Mouse (Mus musculus) stomach, embryonic 16.5 days (tissue): ENCODE measurements around the gene N4bp2l2. TPM values are rescaled to one million over a fixed set of nuclear protein-coding genes. Genes with fewer than 3 reads are reported as not detected.

Source experiments
- ATAC-seq: fragments of 200-750 bp; cut with Nextera tagmentation; 2 replicates; pipeline ENCODE4 v1.8.0; 2017; ENCODE audit warnings: moderate number of reproducible peaks, moderate TSS enrichment; ENCODE audit not compliant: insufficient read depth, low FRiP score
- H3K27ac ChIP-seq: fragments of 300-500 bp; sonication (generic); 2 replicates; pipeline ENCODE4 v1.5.1; 2014; ENCODE audit warnings: low read length
- H3K27me3 ChIP-seq: fragments of 300-500 bp; sonication (generic); 2 replicates; pipeline ENCODE4 v1.6.1; 2014; ENCODE audit warnings: low read length, control low read depth, mixed read lengths; ENCODE audit not compliant: control insufficient read depth, insufficient read depth
- H3K36me3 ChIP-seq: fragments of 300-500 bp; sonication (generic); 2 replicates; pipeline ENCODE4 v1.6.1; 2014; ENCODE audit warnings: low read length; ENCODE audit not compliant: control insufficient read depth, insufficient read depth
- H3K4me1 ChIP-seq: fragments of 300-500 bp; sonication (generic); 2 replicates; pipeline ENCODE4 v1.6.1; 2014; ENCODE audit warnings: low read length, control low read depth, mixed read lengths; ENCODE audit not compliant: control insufficient read depth, insufficient read depth
- H3K4me2 ChIP-seq: fragments of 300-500 bp; sonication (generic); 2 replicates; pipeline ENCODE4 v1.6.1; 2014; ENCODE audit warnings: low read depth, low read length, mixed read lengths
- H3K4me3 ChIP-seq: fragments of 300-500 bp; sonication (generic); replicated peaks from 2 replicates; pipeline ENCODE4 v1.5.1; 2014; ENCODE audit warnings: mild to moderate bottlenecking, low read length
- H3K9ac ChIP-seq: fragments of 300-500 bp; sonication (generic); 2 replicates; pipeline ENCODE4 v1.6.1; 2014; ENCODE audit warnings: low read length
- H3K9me3 ChIP-seq: fragments of 300-500 bp; sonication (generic); replicated peaks from 2 replicates; pipeline ENCODE4 v1.6.1; 2016; ENCODE audit warnings: low read length, control low read depth; ENCODE audit not compliant: control insufficient read depth
- WGBS: fragments of 180-500 bp; shearing (Covaris S2); extraction: QIAGEN DNeasy Blood & Tissue Kit; methylation state at CpG from one replicate; pipeline ENCODE4 v1.1.7; 2014; 5-methylcytosine and 5-hydroxymethylcytosine counted together
- polyA plus RNA-seq: library from polyadenylated mRNA; unstranded; fragments of >200 nt; fragmentation: Nextera tagmentation; extraction: Ambion mirVana; gene quantifications from 2 replicates; pipeline ENCODE4 v1.2.1, GENCODE M21; 2015

N4bp2l2 gene
- polyA plus RNA-seq, 1 experiment from 2014 or later = 37.6 TPM

DNA sequence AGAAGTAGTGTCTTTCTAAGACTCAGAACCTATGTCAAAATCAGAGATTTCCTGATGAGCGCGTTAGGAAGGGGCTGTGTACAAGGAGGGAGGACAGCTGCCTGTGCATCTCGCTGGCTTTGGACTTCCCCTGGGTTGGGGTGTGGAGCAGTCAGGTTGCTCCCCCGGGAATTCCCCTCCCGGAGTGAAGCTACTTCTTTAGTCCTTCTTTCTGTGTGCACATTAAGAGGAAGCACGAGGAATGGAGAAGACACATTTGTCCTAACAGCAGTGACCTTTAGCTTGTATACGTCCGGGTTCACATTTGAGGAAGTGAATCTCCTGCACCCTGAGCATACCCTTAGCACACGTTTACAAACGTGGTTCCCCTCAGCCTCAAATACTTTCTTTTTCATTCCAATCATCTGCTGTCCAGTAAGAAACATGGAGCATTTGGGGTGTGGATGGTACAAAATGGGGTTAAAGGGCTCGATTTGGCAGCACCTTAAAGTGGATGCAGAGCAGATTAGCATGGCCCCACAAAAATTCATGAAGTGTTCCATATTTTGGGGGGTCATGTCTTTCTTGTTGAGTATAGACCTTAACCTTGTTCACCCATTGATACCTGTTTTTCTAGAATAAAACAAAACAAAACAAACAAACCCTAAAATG is 70.5 kb downstream of the N4bp2l2 start:
- ATAC-seq = no peak
- Histone ChIP-seq H3K9me3 (no peaks in the 10 kb centered on the region), H3K4me2 (no peak overlapping the region), H3K27ac (no peak overlapping the region), H3K9ac (no peak overlapping the region), H3K27me3 (no peaks in the 10 kb centered on the region), H3K36me3 (no peaks in the 10 kb centered on the region), H3K4me3 (no peak overlapping the region), H3K4me1 (peaks cover 17% of the 10 kb centered on the region)
- 52% methylated on average over 11 of the region's 11 CpGs for WGBS

DNA sequence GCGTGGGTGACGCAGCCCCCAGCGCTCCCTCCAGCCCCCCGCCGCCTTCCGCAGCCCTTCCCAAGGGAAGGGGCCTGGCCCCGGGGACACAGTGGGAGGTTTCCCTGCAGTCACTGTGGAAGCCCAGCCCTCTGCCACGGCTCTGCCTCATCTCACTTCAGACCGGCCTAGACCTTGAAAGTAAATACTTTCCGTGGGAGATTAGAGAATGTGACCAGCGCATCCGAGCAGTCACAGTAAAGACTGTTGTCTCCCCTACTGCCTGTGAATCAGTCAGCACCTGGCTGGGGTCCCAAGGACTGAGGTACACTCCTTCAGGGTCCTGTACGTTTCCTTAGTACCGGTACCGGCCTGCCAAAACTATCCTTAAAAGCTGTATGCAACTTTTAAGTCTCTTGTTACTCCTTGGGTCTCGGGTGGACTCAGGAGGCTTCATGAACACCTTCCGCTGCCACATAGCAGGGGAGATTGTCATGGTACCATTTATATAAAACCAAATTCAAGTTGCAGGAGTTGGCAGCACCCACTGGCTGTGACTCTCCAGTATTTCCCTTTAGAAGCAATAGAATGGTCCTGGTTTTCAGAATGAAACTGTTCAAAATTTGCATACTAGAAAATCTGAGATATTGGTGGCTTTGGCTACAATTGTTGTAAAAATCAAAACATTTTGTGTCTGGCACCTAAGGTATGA is 71.2 kb downstream of the N4bp2l2 start:
- H3K36me3 ChIP-seq = no peaks in the 10 kb centered on the region
- 7% methylated on average over 17 of the region's 17 CpGs for WGBS
- peaks cover 11% of the 10 kb centered on the region for H3K4me1 ChIP-seq
- H3K9ac ChIP-seq = peak overlapping the region; percentile 83
- ATAC-seq = no peak
- no peaks in the 10 kb centered on the region for H3K27me3 ChIP-seq
- peak overlapping the region; percentile 87 for H3K4me3 ChIP-seq
- H3K9me3 ChIP-seq = no peaks in the 10 kb centered on the region
- H3K27ac ChIP-seq = no peak overlapping the region
- H3K4me2 ChIP-seq = peak overlapping the region; percentile 99

DNA sequence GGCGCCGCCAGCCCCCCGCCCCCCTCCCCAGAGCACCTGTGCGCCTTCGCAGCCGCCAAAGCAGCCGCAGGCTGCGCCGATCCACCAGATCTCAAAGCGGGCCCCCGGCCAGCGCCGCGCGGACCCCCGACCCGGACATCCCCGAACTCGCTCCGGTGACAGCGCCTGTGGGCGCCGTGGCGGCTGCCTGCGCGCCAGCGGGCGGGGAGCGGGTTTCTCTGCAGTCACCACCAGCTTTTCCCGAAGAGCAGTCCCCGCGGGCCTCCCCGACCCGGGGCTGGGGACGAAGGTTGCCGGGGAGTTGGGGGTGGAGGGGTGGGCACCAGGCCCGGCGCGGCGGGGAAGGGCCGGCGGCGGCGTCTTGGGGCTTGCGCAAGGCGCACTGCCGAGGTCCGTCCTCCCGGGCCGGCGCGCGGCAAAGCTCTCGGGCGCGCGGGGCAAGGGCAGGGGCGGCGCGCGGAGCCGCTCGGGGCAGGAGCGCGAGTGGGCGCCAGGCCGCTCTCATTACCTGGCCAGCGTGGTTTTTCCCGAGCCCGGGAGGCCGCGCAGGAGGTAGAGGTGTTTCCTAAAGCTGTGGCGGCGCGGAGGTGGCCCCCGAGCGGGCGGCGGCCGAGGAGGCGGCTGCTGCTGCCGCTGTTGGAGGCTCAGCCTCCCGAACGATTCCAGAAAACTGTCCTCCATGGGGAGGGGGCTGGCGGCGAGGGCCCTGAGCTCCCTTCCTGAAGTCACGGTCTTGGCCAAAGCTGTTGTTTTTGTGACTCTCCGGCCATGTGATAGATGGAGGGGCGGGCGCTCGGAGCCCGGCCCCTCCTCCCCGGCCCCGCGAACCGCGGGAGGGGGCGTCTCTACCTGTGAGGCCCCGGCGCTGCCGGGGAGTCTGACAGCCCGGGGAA is 72.0 kb downstream of the N4bp2l2 start:
- Histone ChIP-seq H3K36me3 (no peaks in the 10 kb centered on the region), H3K4me3 (peak overlapping the region; percentile 87), H3K27me3 (no peaks in the 10 kb centered on the region), H3K4me2 (peak overlapping the region; percentile 99), H3K27ac (peak overlapping the region; percentile 7; the same call in 1 of the 2 replicates), H3K9me3 (no peaks in the 10 kb centered on the region), H3K9ac (peak overlapping the region; percentile 83), H3K4me1 (peaks cover 7% of the 10 kb centered on the region)
- under 1% methylated on average over 95 of the region's 102 CpGs for WGBS
- ATAC-seq = peak; percentile 84

DNA sequence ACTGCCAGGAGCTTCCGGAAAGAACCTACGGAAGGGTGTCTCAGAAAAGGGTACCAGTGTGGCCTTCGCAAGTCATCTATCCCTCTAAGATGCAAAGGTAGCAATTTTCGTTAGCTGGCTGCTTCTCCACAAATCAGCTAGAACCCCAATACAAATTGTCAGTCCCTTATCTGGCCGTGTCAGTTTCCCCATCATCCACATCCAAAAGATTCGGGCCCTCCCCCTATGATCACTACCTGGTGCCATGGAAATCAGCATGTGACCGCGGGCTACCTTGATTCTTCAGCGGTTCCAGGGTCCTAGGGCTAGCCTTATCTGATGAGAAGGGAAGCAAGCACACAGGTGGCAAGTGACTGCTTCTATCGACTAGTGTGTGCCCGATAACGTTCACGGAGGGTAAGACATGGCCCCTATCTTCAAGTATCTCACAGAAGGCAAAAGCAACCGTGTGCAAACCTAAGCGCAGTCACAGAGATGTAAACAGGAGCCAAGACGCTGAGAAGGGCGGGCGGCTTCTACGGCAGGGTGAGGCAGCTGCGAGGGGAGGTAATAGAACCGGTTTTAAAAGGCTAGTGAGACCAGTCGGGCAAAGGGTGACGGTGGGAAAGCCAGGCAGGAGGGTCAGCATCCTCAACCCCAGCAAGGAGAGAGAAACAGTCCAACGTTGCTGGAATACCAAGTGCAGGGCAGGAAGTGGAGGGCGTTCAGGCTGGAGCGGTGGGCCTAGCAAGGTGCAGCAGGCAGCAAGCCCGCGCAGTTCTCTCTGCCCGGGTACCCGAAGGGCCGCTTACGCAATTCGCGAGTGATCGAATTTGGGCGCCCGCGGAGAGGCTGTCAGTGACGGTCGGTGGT is 72.9 kb downstream of the N4bp2l2 start:
- peak overlapping the region; percentile 83 for H3K9ac ChIP-seq
- H3K4me1 ChIP-seq = peaks cover 7% of the 10 kb centered on the region
- peak; percentile 37; the same call in 1 of the 2 replicates for ATAC-seq
- H3K36me3 ChIP-seq = no peaks in the 10 kb centered on the region
- H3K27me3 ChIP-seq = no peaks in the 10 kb centered on the region
- 12% methylated on average over 40 of the region's 40 CpGs for WGBS
- no peaks in the 10 kb centered on the region for H3K9me3 ChIP-seq
- H3K27ac ChIP-seq = peak overlapping the region; percentile 7; the same call in 1 of the 2 replicates
- peak overlapping the region; percentile 87 for H3K4me3 ChIP-seq
- H3K4me2 ChIP-seq = peak overlapping the region; percentile 99

DNA sequence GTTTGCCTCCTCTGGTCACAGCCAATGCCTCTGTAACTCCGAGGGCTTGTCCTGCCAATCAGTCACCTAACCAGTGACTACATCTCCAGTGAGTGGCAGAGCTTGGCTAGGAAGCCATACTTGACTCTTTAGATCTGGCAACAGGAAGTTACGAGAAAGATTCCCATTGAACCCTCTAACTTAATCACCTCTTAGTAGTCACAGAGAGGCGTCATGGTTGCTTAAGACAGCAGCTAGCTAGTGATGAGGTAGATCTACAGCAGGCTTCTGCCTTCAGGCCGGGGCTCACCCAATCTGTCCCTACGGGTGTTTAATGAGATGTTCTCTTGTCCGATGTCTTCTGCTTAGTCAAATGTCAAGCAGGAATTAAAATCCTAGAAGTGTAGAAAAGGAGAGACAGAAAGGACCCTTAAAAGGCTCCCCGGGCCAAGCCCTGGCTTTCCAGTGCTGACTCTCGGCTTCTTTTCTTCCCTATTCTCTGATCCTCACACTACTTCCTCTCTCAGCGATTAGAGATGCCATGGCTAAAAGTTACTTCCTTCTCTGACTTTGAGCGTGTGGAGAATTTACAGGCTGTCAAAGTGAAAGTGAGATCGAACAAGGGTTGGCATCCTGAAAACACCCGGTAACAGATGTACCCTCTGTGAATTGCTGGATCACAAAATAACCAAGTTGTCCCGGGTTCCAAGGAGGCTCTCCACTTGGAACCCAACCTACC is 73.6 kb downstream of the N4bp2l2 start:
- ATAC-seq = no peak
- H3K4me1 ChIP-seq = peaks cover 7% of the 10 kb centered on the region
- H3K9ac ChIP-seq = no peak overlapping the region
- no peak overlapping the region for H3K4me2 ChIP-seq
- H3K36me3 ChIP-seq = no peaks in the 10 kb centered on the region
- WGBS = 80% methylated on average over 13 of the region's 13 CpGs
- H3K4me3 ChIP-seq = peak overlapping the region; percentile 87
- H3K9me3 ChIP-seq = no peaks in the 10 kb centered on the region
- H3K27ac ChIP-seq = no peak overlapping the region
- no peaks in the 10 kb centered on the region for H3K27me3 ChIP-seq

DNA sequence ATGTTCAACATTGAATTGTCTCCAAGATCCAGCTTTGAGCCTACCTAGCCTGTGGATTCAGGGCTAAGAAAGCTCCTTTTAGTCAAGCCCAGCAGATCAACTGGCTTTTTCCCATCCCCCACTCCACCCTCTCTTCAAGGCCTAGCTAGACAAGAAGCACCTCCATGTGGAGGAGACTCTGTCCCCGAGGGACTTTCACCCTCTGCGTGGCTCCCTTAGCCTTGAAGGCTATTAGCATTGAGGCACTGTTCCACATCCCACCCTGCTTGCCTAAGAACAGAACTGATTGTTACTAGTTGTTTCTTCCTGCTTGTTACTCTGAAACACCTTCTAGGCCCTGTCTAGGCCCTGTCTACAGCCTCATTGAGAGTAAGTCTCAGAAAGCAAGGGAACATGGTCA is 76.0 kb downstream of the N4bp2l2 start:
- Histone ChIP-seq H3K4me3 (no peak overlapping the region), H3K9ac (no peak overlapping the region), H3K36me3 (no peaks in the 10 kb centered on the region), H3K4me2 (no peak overlapping the region), H3K9me3 (no peaks in the 10 kb centered on the region), H3K4me1 (peaks cover 7% of the 10 kb centered on the region), H3K27ac (no peak overlapping the region), H3K27me3 (no peaks in the 10 kb centered on the region)
- no peak for ATAC-seq
- WGBS = 75% methylated on average over 2 of the region's 2 CpGs

DNA sequence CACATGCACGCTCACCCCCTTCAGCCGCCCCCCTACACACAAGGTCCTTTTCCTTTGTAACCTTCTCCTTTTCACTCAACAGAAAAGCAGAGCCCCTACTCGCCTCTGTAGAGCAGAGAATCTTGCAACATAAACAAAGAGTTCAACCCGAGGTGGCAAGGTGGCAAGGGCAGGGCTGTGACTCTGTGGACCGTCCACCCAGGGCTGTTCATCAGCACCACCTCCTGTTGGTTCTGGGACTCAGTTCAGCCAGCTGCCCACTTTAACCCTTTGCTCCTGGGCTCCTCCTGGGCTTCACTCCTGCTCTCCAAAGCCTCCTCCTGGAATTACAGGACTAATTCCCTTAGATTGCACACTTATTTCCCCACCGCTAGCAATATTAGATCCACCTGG is 81.7 kb downstream of the N4bp2l2 start:
- ATAC-seq = no peak
- WGBS = 30% methylated on average over 6 of the region's 6 CpGs
- Histone ChIP-seq H3K36me3 (no peaks in the 10 kb centered on the region), H3K27me3 (no peaks in the 10 kb centered on the region), H3K4me2 (no peak overlapping the region), H3K4me1 (no peaks in the 10 kb centered on the region), H3K9ac (no peak overlapping the region), H3K9me3 (no peaks in the 10 kb centered on the region), H3K4me3 (no peak overlapping the region), H3K27ac (no peak overlapping the region)

DNA sequence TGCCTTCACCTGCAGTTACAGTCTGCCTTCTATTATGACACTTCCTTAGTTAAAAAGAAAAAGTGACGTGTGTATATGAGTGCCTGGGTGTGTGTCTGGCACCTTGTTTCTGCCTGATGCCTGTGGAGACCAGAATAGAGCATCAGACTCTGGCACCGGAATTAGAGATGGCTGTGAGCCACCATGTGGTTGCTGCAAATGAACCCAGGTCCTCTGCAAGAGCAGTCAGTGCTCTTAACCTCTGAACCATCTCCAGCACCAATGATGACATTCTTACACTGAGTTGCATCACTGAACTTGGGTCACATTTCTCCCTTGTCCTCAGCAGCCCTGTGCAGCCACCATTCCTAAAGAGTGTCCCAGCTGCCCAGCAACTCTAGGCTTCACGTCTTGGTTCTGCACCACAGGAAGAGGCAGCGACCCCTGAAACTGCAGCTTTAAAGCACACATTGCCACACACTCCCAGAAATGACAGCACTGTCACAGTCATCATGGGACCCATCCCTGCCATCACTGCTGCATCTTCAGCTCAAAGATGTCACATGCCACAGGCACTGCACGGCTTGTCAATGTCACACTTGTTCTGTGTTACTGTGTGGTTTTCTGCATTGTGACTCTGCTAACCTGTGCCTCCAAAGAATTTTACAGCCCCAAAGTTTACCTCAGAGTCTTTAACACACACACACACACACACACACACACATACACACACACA is 82.2 kb downstream of the N4bp2l2 start:
- 60% methylated on average over 5 of the region's 5 CpGs for WGBS
- Histone ChIP-seq H3K4me1 (peaks cover 3% of the 10 kb centered on the region; the same call in 1 of the 2 replicates), H3K9ac (no peak overlapping the region), H3K4me3 (no peak overlapping the region), H3K27me3 (no peaks in the 10 kb centered on the region), H3K9me3 (no peaks in the 10 kb centered on the region), H3K27ac (no peak overlapping the region), H3K4me2 (no peak overlapping the region), H3K36me3 (no peaks in the 10 kb centered on the region)
- no peak for ATAC-seq
